Mouse (Mus musculus) right cerebral cortex, postnatal 14 days (tissue): ENCODE data around the gene Frmd4b.
A peak's percentile ranks its signal among the peaks of the same experiment; 100 is the strongest.

Experiments
- DNase-seq: peaks from one replicate; pipeline ENCODE4 v3.0.0; 2022

Gene Frmd4b

DNA sequence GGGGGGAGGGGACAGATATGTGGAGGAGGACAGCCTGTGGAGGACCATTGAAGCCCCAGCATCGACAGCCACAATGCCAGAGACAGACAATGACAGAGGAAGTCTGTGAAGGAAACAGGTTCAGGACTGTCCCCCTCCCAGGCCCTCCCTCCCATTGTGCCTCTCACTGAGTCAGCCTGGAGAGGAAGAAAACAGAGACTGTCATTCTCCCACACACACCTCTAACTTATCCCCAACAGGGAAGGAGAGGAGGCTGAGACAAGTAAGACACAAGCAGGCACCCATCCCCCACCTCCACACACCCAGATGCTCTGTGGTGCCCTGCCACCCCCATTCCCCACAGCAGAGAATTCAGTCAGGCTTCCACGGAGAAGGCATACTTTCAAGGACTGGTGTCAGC, 98.9 kb downstream of the Frmd4b start:
- peak; percentile 24 for DNase-seq

DNA sequence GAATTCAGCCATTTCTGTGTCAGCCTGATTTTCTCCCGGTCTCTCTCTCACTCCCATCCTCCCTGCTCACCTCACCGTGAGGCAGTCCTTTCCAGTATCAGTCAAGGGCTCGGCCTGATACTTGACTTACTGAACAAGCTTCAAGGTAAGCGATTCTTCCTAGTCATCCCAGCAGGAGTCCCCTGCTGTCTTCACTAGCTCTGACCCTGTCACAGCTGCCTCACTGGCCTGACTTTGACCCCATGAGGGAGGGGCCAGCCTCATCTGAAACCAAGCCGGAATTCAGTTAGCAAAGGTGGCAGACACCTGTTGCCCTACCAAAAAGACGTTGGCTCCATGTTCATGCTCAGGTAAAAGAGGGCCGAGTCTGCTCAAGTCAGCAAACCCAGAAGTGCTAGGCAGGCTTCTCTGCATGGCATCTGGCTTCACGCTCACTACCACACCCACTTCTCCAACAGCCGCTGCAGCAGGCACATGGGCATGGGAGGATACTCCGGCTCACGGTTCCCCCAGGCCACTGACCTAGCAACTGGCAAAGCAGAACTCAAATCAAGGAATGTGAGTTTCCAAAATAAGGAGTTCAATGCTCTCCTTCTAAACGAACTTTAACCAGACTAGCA, 99.6 kb downstream of the Frmd4b start:
- DNase-seq, result no peak

DNA sequence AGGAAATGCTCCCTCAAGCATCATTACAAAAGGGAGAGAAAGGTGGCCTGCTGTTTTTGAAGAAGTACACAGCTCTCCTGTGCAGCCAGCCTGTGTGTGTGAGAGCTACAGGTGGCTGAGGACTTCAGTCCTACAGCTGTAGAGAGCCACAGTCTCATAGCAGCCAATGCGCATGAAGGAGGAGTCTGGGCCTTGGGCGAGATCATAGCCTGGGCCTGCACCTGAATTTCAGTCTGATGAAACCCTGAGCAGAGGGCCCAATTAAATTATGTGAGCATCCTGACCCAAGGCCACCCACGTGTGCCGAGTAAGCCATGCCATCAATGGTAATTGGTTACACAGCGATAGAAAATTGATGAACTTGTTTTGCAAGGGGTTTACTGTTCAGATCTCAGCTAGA, 100.4 kb downstream of the Frmd4b start:
- no peak for DNase-seq

- no peak for DNase-seq
These were observed 106.6 kb downstream of the Frmd4b start for GRCm38 (mm10) chr6:97510771-97511170.

DNA sequence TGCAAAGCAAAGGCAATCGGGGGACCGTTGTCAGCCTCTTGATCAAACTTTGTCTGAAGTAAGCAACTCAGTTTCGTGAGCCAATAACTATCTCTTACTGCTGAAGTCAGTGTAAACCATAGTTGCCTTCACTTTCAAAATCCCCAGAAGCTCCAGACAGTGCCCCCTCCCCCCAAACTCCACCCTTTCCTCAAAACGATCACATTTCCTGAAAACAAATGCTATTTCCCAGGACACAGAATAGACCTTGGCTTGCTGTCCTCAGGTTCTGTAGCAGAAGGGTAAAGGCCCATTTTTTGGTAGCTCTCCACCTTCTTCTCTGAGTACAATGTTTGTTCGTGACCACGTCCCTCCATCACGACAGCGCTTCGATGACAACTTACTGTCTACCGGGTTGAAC, 107.9 kb downstream of the Frmd4b start:
- DNase-seq, result no peak

- no peak for DNase-seq
These were observed 108.9 kb downstream of the Frmd4b start for GRCm38 (mm10) chr6:97508480-97508879.

- DNase-seq, result no peak
These were observed 109.4 kb downstream of the Frmd4b start for GRCm38 (mm10) chr6:97507893-97508292.

- peak; percentile 47 for DNase-seq
These were observed 111.1 kb downstream of the Frmd4b start for GRCm38 (mm10) chr6:97506141-97506650.

DNA sequence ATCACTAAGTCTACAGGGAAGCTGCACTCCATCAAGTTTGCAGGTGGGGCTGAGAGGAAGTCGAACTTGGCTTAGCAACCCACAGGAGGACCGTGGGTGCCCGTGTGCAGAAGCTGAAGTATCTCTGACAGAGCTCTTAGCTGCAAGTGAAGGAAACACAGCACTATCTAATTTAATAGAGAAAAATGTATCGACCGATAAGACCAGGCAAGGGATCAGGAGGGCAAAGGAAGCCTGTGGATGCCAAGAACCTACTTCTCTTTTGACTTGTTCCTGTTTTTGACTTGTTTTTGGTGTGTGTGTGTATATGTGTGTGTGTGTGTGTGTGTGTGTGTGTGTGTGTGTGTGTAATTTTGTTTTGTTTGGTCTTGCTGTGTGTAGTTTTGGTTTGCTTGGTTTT, 112.7 kb downstream of the Frmd4b start:
- no peak for DNase-seq

DNA sequence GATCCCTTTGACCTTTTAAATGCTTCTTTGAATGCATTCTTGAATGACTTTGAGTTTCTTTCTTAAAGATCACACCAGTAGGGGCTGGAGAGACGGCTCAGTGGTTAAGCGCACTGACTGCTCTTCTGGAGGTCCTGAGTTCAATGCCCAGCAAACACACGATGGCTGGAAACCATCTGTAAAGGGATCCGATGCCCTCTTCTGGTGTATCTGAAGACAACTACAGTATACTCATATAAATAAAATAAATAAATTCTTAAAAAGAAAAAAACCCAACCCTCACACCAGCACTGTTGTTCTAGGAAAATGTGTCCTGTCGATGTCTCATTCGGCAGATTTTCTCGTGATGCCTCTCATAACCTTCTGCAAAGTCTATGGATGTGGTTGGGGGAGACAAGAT, 116.3 kb downstream of the Frmd4b start:
- DNase-seq, result no peak

- DNase-seq, result no peak
These were observed 117.1 kb downstream of the Frmd4b start for GRCm38 (mm10) chr6:97500246-97500645.

- DNase-seq, result no peak
These were observed 121.3 kb downstream of the Frmd4b start for GRCm38 (mm10) chr6:97496002-97496401.

DNA sequence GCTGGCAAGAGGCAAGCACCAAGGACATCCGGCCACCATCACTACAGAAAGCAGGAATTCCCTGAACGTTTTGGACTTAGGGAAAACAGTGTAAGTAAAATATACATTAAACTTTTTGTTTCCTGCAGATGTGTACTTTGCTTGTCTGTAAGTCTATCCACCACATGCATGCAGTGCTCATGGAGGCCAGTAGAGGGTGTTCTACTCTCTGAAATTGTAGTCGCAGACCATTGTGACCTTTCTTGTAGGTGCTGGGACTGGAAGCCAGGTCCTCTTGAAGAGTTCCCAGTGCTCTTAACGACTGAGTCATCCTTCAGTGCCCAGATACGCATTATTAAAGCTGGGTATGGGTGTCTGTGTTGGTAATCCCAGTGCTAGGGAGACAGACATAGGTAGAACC, 126.3 kb downstream of the Frmd4b start:
- no peak for DNase-seq

DNA sequence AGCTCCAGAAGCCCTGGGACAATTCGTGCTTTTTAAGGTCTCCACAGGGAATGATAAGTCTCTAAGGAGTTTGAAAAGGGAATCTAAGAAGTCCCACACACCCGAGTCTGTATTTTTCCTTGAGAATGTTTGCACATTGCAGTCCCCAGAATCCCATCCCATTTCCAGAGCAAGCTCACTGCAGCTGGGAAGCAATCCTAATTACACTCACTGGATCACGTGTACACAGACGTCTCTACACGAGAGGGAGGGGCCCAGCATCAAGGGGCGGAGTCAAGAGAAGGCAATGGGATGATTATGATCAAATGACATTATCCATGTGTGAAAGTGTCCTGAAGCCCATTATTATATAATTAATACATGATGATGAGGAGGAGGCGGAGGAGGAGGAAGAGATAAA, 128.5 kb downstream of the Frmd4b start:
- DNase-seq, result no peak

DNA sequence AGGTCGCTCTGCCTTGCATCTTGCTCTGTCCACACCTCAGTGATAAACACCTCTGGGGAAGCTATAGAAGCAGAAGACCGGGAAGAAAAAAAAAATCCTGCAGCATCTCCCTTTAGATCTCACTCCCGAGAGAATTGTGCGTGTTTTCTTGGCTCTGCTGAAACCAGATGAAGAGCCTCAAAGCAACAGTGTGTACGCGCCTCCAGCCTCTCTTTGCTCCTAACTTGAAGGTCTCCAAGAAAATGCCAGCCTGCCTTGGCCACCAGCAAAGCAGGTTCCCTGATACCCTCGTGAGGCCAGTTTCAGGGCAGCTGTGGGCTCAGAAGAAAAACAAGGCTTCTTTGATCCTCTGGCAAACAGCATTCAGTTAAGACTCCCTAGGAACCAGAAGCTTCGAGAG, 129.1 kb downstream of the Frmd4b start:
- DNase-seq, result no peak

DNA sequence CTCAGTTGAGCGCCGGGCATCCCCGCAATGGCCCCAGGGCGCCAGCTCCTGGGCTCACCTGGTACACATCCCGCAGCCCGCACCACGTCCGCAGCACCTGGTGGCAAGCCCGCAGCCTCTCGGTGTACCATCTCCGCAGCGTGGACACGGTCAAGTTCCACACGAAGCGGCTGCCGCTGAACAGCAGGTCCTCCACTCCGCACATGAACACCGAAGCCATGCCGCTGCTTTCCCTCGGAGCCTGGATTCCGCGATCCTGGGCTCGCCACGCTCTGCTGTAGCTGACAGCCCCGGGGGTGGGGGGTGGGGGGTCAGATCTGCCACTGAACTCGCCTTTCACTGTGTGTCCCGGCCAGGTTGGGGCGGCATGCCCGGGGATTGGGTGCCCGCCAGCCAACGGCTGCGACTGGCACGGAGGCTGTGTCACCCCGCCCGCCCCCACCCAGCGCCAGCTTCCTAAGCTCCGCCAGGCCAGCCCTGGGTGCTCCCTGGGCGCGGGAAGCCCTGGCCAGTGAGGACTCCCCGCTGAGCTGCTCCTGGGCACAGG, 129.7 kb downstream of the Frmd4b start:
- peak; percentile 52 for DNase-seq

- no peak for DNase-seq
These were observed 130.5 kb downstream of the Frmd4b start for GRCm38 (mm10) chr6:97486813-97487361.

GRCm38 (mm10) chr6:97485886-97486386, 131.4 kb downstream of the Frmd4b start:
- no peak for DNase-seq

DNA sequence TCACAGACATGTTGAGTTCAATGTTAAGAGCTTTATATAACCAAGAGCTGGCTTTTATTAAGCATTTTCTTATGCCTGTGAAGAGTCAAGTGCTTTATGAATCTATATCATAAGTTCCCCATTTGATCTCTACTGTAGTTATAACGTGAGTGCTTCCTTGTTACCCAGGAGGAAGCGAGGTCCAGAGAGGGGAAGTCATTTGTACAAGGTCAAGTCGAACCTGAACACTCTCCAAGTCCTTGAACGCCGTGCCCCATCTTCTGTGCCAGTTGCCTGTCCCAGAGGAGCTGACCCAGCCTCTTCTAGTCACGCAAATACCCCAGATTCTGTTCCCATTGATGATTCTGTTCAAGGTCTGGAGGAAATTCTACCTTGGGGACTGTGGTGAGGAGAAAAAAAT, 135.4 kb downstream of the Frmd4b start:
- no peak for DNase-seq

DNA sequence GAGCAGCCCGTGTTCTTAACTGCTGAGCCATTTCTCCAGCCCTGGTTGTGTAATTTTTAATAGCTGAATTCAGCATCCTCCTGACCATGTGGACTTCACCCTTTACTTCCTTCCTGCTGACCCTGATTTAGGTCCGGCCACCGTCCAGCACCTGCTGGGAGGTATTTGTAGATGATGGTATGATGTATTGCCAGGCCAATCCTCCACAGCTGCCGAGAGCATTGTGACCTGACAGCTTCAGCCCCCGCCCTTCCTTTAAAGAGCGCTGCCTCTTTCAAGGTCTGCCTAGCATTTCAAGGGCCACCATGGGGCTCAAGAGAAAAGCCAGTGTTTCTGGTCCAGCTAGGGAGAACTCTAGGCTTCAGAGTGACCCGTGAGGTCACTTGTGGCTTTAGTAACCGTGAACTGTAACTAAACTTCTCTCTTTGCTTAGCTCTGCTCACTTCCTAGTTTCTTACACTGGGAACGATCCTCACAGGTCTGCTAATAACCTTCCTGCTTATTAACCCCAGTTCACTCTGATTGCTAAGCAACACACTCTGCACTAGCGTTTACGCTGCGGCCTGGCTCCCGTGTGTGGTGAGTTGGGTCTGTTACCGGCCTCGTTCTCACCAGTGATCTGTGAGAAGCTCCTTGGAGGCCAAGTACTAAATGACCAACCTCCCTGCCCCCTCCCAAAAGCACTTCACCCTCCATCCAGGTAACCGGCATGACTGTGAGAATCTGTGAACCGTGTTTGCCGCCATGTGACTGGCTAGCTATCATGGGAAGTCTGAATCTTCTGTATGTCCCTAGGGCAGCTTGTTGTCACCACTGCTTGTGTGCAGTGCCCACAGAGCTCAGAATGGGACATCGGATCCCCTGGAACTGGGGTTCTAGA, 138.1 kb downstream of the Frmd4b start:
- DNase-seq, result no peak

GRCm38 (mm10) chr6:97473672-97474071, 143.7 kb downstream of the Frmd4b start:
- no peak for DNase-seq

DNA sequence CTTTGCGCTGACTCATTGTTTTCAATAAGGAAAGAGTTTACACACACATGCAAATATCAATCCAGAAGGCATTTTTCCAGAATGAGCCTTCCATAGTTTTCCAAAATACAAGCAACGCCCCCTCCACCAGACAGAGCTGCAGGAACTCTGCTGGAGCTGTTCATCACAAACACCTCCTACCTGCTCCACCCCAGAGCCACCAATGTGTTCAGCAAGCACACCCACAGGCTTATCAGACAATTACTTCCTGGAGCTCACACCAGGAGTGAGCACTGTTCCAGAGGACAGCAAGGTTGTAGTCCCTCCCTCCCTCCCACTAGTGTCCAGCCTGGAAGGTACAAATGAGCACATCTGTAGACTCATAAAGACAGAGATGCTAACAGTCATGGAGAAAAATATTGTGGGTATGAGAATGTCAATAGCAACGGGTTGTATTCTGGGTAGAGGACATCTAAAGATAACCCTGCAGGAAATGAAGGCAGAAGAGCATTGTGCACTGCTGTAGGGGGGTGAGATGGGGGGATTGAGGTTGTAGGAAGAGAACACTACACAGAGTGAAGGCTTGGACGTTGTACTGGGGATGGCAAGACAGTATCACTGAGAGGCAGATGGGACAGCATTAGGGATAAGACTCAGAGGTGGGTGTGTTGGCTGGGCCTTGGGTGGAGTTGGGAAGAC, 144.3 kb downstream of the Frmd4b start:
- DNase-seq, result no peak
